Mouse (Mus musculus) hindbrain, embryonic 11.5 days (tissue): ENCODE measurements around the gene Slc23a4. TPM values are rescaled to one million over a fixed set of nuclear protein-coding genes. Genes with fewer than 3 reads are reported as not detected.

Experiments
- ATAC-seq: fragments of 200-750 bp; cut with Nextera tagmentation; 2 replicates; pipeline ENCODE4 v1.8.0; 2017; ENCODE audit warnings: mild to moderate bottlenecking, moderate TSS enrichment, moderate library complexity; ENCODE audit not compliant: low FRiP score
- DNase-seq: peaks from one replicate; pipeline ENCODE4 v3.0.0-alpha.2; 2015; ENCODE audit warnings: low spot score
- H3K27ac ChIP-seq: fragments of 300-500 bp; sonication (generic); 2 replicates; pipeline ENCODE4 v1.5.1; 2014; ENCODE audit warnings: mild to moderate bottlenecking, low read depth, low read length
- H3K27me3 ChIP-seq: fragments of 300-500 bp; sonication (generic); 2 replicates; pipeline ENCODE4 v1.6.1; 2014; ENCODE audit warnings: mild to moderate bottlenecking, low read length, moderate library complexity, mixed read lengths; ENCODE audit not compliant: control insufficient read depth, insufficient read depth
- H3K36me3 ChIP-seq: fragments of 300-500 bp; sonication (generic); 2 replicates; pipeline ENCODE4 v1.6.1; 2014; ENCODE audit warnings: mild to moderate bottlenecking, low read length, moderate library complexity, mixed read lengths; ENCODE audit not compliant: control insufficient read depth, insufficient read depth
- H3K4me1 ChIP-seq: fragments of 300-500 bp; sonication (generic); replicated peaks from 2 replicates; pipeline ENCODE4 v1.6.1; 2014; ENCODE audit warnings: low read length, mixed read lengths; ENCODE audit not compliant: control insufficient read depth, insufficient read depth
- H3K4me2 ChIP-seq: fragments of 300-500 bp; sonication (generic); replicated peaks from 2 replicates; pipeline ENCODE4 v1.6.1; 2014; ENCODE audit warnings: mild to moderate bottlenecking, low read depth, low read length
- H3K4me3 ChIP-seq: fragments of 300-500 bp; sonication (generic); 2 replicates; pipeline ENCODE4 v1.5.1; 2014; ENCODE audit warnings: low read depth, low read length
- H3K9ac ChIP-seq: fragments of 300-500 bp; sonication (generic); 2 replicates; pipeline ENCODE4 v1.6.1; 2014; ENCODE audit warnings: low read depth, low read length
- H3K9me3 ChIP-seq: fragments of 300-500 bp; sonication (generic); 2 replicates; pipeline ENCODE4 v1.6.1; 2016; ENCODE audit warnings: low read length; ENCODE audit not compliant: control insufficient read depth
- WGBS: fragments of 180-500 bp; shearing (Covaris S2); extraction: QIAGEN DNeasy Blood & Tissue Kit; methylation state at CpG from one replicate; pipeline ENCODE4 v1.1.7; 2014; 5-methylcytosine and 5-hydroxymethylcytosine counted together
- polyA plus RNA-seq: library from polyadenylated mRNA; unstranded; fragments of >200 nt; fragmentation: Nextera tagmentation; extraction: Ambion mirVana; gene quantifications from 2 replicates; pipeline ENCODE4 v1.2.1, GENCODE M21; 2014

The Slc23a4 gene
- polyA plus RNA-seq, 1 experiment from 2014 or later, result 0.49 TPM

- Histone ChIP-seq H3K27ac (no peak overlapping the region), H3K4me1 (no peaks in the 10 kb centered on the region), H3K4me2 (no peak overlapping the region), H3K9ac (no peak overlapping the region), H3K4me3 (no peak overlapping the region), H3K9me3 (no peaks in the 10 kb centered on the region), H3K27me3 (no peaks in the 10 kb centered on the region), H3K36me3 (no peaks in the 10 kb centered on the region)
- ATAC-seq (no peak), DNase-seq (no peak)
- WGBS, result 97% methylated on average over 5 of the region's 5 CpGs
Measured at GRCm38 (mm10) chr6:35010705-35011104, 22.5 kb upstream of the Slc23a4 start.

GRCm38 (mm10) chr6:35002261-35002669 lies 14.1 kb upstream of the Slc23a4 start:
- WGBS, result 88% methylated on average over 18 of the region's 18 CpGs
- Histone ChIP-seq H3K9me3 (no peaks in the 10 kb centered on the region), H3K36me3 (no peaks in the 10 kb centered on the region), H3K27ac (no peak overlapping the region), H3K27me3 (no peaks in the 10 kb centered on the region), H3K9ac (no peak overlapping the region), H3K4me1 (no peaks in the 10 kb centered on the region), H3K4me2 (no peak overlapping the region), H3K4me3 (no peak overlapping the region)
- DNase-seq (no peak), ATAC-seq (no peak)

DNA sequence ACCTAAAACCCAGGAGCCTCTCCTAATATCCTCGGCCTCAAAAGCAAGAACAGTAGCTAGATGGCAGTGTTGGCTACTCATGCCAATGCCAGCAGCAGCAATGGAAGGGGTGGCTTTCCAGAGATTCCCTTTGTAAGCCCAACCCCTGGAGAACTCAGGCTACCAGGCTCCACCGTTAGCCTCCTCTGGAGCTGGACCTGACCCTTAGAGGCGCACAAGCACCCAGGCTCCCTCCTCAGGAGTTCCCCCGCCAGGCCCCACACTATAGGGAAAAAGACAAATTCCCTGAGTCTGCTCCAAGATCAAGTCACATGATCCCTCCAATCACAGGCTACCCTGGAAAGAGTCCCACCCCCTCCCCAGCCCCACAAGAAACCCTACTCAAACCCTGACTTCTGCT lies 10.9 kb upstream of the Slc23a4 start:
- peak; percentile 31; the same call in 1 of the 2 replicates for ATAC-seq
- Histone ChIP-seq H3K4me2 (no peak overlapping the region), H3K27ac (no peak overlapping the region), H3K27me3 (no peaks in the 10 kb centered on the region), H3K4me3 (no peak overlapping the region), H3K4me1 (no peaks in the 10 kb centered on the region), H3K36me3 (no peaks in the 10 kb centered on the region), H3K9me3 (no peaks in the 10 kb centered on the region), H3K9ac (no peak overlapping the region)
- peak; percentile 31 for DNase-seq
- WGBS, result 9% methylated on average over 4 of the region's 4 CpGs

- Histone ChIP-seq H3K4me2 (no peak overlapping the region), H3K27ac (no peak overlapping the region), H3K9ac (no peak overlapping the region; the same call in 1 of the 2 replicates), H3K9me3 (no peaks in the 10 kb centered on the region), H3K36me3 (no peaks in the 10 kb centered on the region), H3K27me3 (no peaks in the 10 kb centered on the region), H3K4me1 (no peaks in the 10 kb centered on the region), H3K4me3 (no peak overlapping the region)
- WGBS, result 83% methylated on average over 4 of the region's 4 CpGs
- ATAC-seq, result no peak
- DNase-seq, result no peak
Measured at GRCm38 (mm10) chr6:34996496-34996895, 8.3 kb upstream of the Slc23a4 start.

GRCm38 (mm10) chr6:34995265-34995681 lies 7.1 kb upstream of the Slc23a4 start:
- WGBS, result 6% methylated on average over 13 of the region's 13 CpGs
- Histone ChIP-seq H3K27ac (no peak overlapping the region), H3K4me1 (no peaks in the 10 kb centered on the region), H3K36me3 (no peaks in the 10 kb centered on the region), H3K4me2 (peak overlapping the region; percentile 31), H3K9ac (no peak overlapping the region), H3K9me3 (no peaks in the 10 kb centered on the region), H3K4me3 (no peak overlapping the region), H3K27me3 (no peaks in the 10 kb centered on the region)
- peak; percentile 93 for DNase-seq
- ATAC-seq, result peak; percentile 70

- Histone ChIP-seq H3K4me2 (peak overlapping the region; percentile 31; the same call in 1 of the 2 replicates), H3K4me1 (no peaks in the 10 kb centered on the region), H3K36me3 (no peaks in the 10 kb centered on the region), H3K4me3 (no peak overlapping the region), H3K27me3 (no peaks in the 10 kb centered on the region), H3K9me3 (no peaks in the 10 kb centered on the region), H3K27ac (no peak overlapping the region), H3K9ac (no peak overlapping the region)
- DNase-seq (no peak), ATAC-seq (no peak)
- WGBS, result 75% methylated on average over 5 of the region's 5 CpGs
Measured at GRCm38 (mm10) chr6:34994692-34995091, 6.5 kb upstream of the Slc23a4 start.

DNA sequence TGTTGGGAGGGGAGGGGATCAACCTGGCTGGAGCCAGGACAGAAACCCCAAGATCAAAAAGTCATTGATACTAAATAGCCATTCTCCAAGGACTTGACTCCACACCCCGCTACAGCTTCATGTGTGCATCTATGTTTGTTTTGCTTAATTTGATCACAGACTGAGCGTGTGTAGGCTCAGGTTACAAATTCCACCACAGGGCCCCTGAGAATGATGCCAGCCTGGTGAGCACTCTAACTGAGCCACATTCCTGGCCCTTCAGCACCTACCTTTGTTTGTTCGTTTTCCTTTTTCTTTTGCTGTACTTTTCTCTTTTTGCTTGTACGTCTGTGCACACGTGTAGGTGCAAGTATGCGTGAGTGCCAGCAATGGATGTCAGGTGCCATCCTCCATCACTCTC lies 1.1 kb upstream of the Slc23a4 start:
- H3K4me2 ChIP-seq, result no peak overlapping the region
- no peak overlapping the region for H3K4me3 ChIP-seq
- WGBS, result 66% methylated on average over 6 of the region's 6 CpGs
- H3K9ac ChIP-seq, result no peak overlapping the region
- H3K36me3 ChIP-seq, result no peaks in the 10 kb centered on the region
- no peaks in the 10 kb centered on the region for H3K9me3 ChIP-seq
- ATAC-seq (no peak), DNase-seq (no peak)
- H3K27me3 ChIP-seq, result no peaks in the 10 kb centered on the region
- peaks cover 3% of the 10 kb centered on the region; the same call in 1 of the 2 replicates for H3K4me1 ChIP-seq
- no peak overlapping the region for H3K27ac ChIP-seq

GRCm38 (mm10) chr6:34987085-34987645 lies 1.0 kb downstream of the Slc23a4 start:
- ATAC-seq (no peak), DNase-seq (no peak)
- no peak overlapping the region for H3K4me3 ChIP-seq
- WGBS, result 89% methylated on average over 12 of the region's 12 CpGs
- H3K4me1 ChIP-seq, result peaks cover 3% of the 10 kb centered on the region; the same call in 1 of the 2 replicates
- H3K4me2 ChIP-seq, result no peak overlapping the region
- H3K9ac ChIP-seq, result no peak overlapping the region
- no peaks in the 10 kb centered on the region for H3K36me3 ChIP-seq
- H3K9me3 ChIP-seq, result no peaks in the 10 kb centered on the region
- no peaks in the 10 kb centered on the region for H3K27me3 ChIP-seq
- no peak overlapping the region for H3K27ac ChIP-seq

- no peaks in the 10 kb centered on the region for H3K4me1 ChIP-seq
- no peak overlapping the region for H3K4me3 ChIP-seq
- no peaks in the 10 kb centered on the region for H3K36me3 ChIP-seq
- no peak overlapping the region for H3K9ac ChIP-seq
- 67% methylated on average over 9 of the region's 9 CpGs for WGBS
- H3K9me3 ChIP-seq, result no peaks in the 10 kb centered on the region
- ATAC-seq, result no peak
- H3K4me2 ChIP-seq, result no peak overlapping the region
- DNase-seq, result no peak
- no peak overlapping the region for H3K27ac ChIP-seq
- no peaks in the 10 kb centered on the region for H3K27me3 ChIP-seq
Measured at GRCm38 (mm10) chr6:34980661-34981060, 7.5 kb downstream of the Slc23a4 start.
